Mouse (Mus musculus): ENCODE results near the gene Gm20671. TPM values are rescaled to one million over a fixed set of nuclear protein-coding genes. Genes with fewer than 3 reads are reported as not detected.
A peak's percentile ranks its signal among the peaks of the same experiment; 100 is the strongest.
"Not testable (repeated sequence)": the region's sequence is repeated elsewhere in the genome, so short reads cannot be mapped to it uniquely, and the experiment has no call there.

Gm20671 gene
- polyA plus RNA-seq, 1 experiment from 2014 or later: not detected

GRCm38 (mm10) chr5:32728851-32729250 is 98.1 kb downstream of the Gm20671 start:
- no peaks in the 10 kb centered on the region for H3K36me3 ChIP-seq (ENCODE audit: control insufficient read depth, insufficient read depth, low read length)
- H3K9me3 ChIP-seq (replicated peaks; ENCODE audit: control insufficient read depth, low read length): no peaks in the 10 kb centered on the region
- no peak overlapping the region for H3K9ac ChIP-seq (ENCODE audit: low read length)
- H3K27ac ChIP-seq (ENCODE audit: low read length): no peak overlapping the region
- WGBS: 71% methylated on average over 8 of the region's 8 CpGs
- H3K4me3 ChIP-seq (replicated peaks; ENCODE audit: low read length): no peak overlapping the region
- H3K4me1 ChIP-seq (ENCODE audit: control insufficient read depth, insufficient read depth, low read length): no peaks in the 10 kb centered on the region
- ATAC-seq (ENCODE audit: insufficient read depth, low FRiP score): peak; percentile 19; the same call in 1 of the 2 replicates
- no peaks in the 10 kb centered on the region for H3K27me3 ChIP-seq (ENCODE audit: control insufficient read depth, insufficient read depth, low read length)
- H3K4me2 ChIP-seq (ENCODE audit: low read depth, low read length): no peak overlapping the region

DNA sequence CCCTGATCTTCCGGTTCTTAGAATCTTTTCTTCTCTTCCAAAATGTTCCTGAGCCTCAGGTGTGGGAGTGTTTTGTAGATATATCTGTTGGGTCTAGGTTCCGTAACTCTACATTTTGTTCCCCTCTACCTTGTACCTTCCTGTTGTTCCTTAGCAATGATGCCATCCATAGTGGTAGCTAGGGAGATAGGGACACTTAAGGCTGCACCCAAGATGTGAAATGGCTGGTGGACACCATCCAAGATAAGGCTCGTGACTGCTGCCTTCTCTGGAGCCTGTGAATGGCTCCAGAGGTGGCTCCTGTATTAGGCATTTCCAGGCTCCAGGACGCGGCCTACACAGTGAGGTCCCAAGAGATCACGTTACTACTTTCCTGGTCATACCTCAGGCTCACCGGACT is 98.6 kb downstream of the Gm20671 start:
- no peak overlapping the region for H3K4me3 ChIP-seq (replicated peaks; ENCODE audit: low read length)
- no peak overlapping the region for H3K4me2 ChIP-seq (ENCODE audit: low read depth, low read length)
- no peak overlapping the region for H3K9ac ChIP-seq (ENCODE audit: low read length)
- H3K36me3 ChIP-seq (ENCODE audit: control insufficient read depth, insufficient read depth, low read length): no peaks in the 10 kb centered on the region
- ATAC-seq (ENCODE audit: insufficient read depth, low FRiP score): no peak
- H3K27me3 ChIP-seq (ENCODE audit: control insufficient read depth, insufficient read depth, low read length): no peaks in the 10 kb centered on the region
- 75% methylated on average over 7 of the region's 7 CpGs for WGBS
- H3K4me1 ChIP-seq (ENCODE audit: control insufficient read depth, insufficient read depth, low read length): no peaks in the 10 kb centered on the region
- H3K27ac ChIP-seq (ENCODE audit: low read length): no peak overlapping the region
- no peaks in the 10 kb centered on the region for H3K9me3 ChIP-seq (replicated peaks; ENCODE audit: control insufficient read depth, low read length)

GRCm38 (mm10) chr5:32725397-32725796 is 101.5 kb downstream of the Gm20671 start:
- H3K36me3 ChIP-seq (ENCODE audit: control insufficient read depth, insufficient read depth, low read length); H3K9ac ChIP-seq (ENCODE audit: low read length); H3K27me3 ChIP-seq (ENCODE audit: control insufficient read depth, insufficient read depth, low read length); H3K4me2 ChIP-seq (ENCODE audit: low read depth, low read length); H3K4me3 ChIP-seq (replicated peaks; ENCODE audit: low read length); H3K9me3 ChIP-seq (replicated peaks; ENCODE audit: control insufficient read depth, low read length); H3K4me1 ChIP-seq (ENCODE audit: control insufficient read depth, insufficient read depth, low read length); H3K27ac ChIP-seq (ENCODE audit: low read length): not testable (repeated sequence)
- 68% methylated on average over 3 of the region's 3 CpGs for WGBS
- ATAC-seq (ENCODE audit: insufficient read depth, low FRiP score): peak; percentile 65; the same call in 1 of the 2 replicates

GRCm38 (mm10) chr5:32723981-32724380 is 102.9 kb downstream of the Gm20671 start:
- Histone ChIP-seq H3K27me3 (ENCODE audit: control insufficient read depth, insufficient read depth, low read length) (no peaks in the 10 kb centered on the region), H3K4me2 (ENCODE audit: low read depth, low read length) (no peak overlapping the region), H3K27ac (ENCODE audit: low read length) (no peak overlapping the region), H3K4me1 (ENCODE audit: control insufficient read depth, insufficient read depth, low read length) (no peaks in the 10 kb centered on the region), H3K9ac (ENCODE audit: low read length) (no peak overlapping the region), H3K4me3 (replicated peaks; ENCODE audit: low read length) (no peak overlapping the region), H3K9me3 (replicated peaks; ENCODE audit: control insufficient read depth, low read length) (no peaks in the 10 kb centered on the region), H3K36me3 (ENCODE audit: control insufficient read depth, insufficient read depth, low read length) (no peaks in the 10 kb centered on the region)
- 71% methylated on average over 7 of the region's 7 CpGs for WGBS
- no peak for ATAC-seq (ENCODE audit: insufficient read depth, low FRiP score)

GRCm38 (mm10) chr5:32722711-32723110 is 104.2 kb downstream of the Gm20671 start:
- H3K4me1 ChIP-seq (ENCODE audit: control insufficient read depth, insufficient read depth, low read length); H3K27me3 ChIP-seq (ENCODE audit: control insufficient read depth, insufficient read depth, low read length); ATAC-seq (ENCODE audit: insufficient read depth, low FRiP score); H3K9me3 ChIP-seq (replicated peaks; ENCODE audit: control insufficient read depth, low read length); H3K4me3 ChIP-seq (replicated peaks; ENCODE audit: low read length); H3K9ac ChIP-seq (ENCODE audit: low read length); H3K4me2 ChIP-seq (ENCODE audit: low read depth, low read length); H3K27ac ChIP-seq (ENCODE audit: low read length); H3K36me3 ChIP-seq (ENCODE audit: control insufficient read depth, insufficient read depth, low read length): not testable (repeated sequence)
- 75% methylated on average over 8 of the region's 8 CpGs for WGBS

DNA sequence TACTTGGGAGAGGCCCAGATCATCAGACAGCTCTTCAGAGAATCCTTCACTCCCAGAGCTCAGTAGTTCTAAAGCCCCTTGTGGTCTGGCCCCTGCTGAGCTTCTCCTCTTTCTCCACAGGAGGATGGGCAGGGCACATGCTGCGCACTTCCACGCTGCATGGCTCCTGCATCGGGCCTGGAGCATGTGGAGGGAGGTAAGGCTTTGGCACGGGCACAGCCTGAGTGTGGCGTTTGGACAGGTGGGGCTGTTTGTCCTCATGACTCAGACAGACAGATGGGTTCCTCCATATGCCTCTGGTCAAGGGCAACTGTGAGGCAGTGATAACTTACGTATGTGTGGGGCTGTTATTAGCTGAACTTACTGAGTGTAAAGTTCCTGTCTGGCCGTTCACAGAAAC is 104.6 kb downstream of the Gm20671 start:
- Histone ChIP-seq H3K36me3 (ENCODE audit: control insufficient read depth, insufficient read depth, low read length) (no peaks in the 10 kb centered on the region), H3K4me2 (ENCODE audit: low read depth, low read length) (no peak overlapping the region), H3K9ac (ENCODE audit: low read length) (no peak overlapping the region), H3K27me3 (ENCODE audit: control insufficient read depth, insufficient read depth, low read length) (no peaks in the 10 kb centered on the region), H3K4me3 (replicated peaks; ENCODE audit: low read length) (no peak overlapping the region), H3K27ac (ENCODE audit: low read length) (no peak overlapping the region), H3K9me3 (replicated peaks; ENCODE audit: control insufficient read depth, low read length) (no peaks in the 10 kb centered on the region), H3K4me1 (ENCODE audit: control insufficient read depth, insufficient read depth, low read length) (no peaks in the 10 kb centered on the region)
- ATAC-seq (ENCODE audit: insufficient read depth, low FRiP score): no peak
- WGBS: 48% methylated on average over 7 of the region's 7 CpGs

- WGBS: 59% methylated on average over 3 of the region's 3 CpGs
- no peak for ATAC-seq (ENCODE audit: insufficient read depth, low FRiP score)
- Histone ChIP-seq H3K4me2 (ENCODE audit: low read depth, low read length) (no peak overlapping the region), H3K9me3 (replicated peaks; ENCODE audit: control insufficient read depth, low read length) (no peaks in the 10 kb centered on the region), H3K4me3 (replicated peaks; ENCODE audit: low read length) (no peak overlapping the region), H3K36me3 (ENCODE audit: control insufficient read depth, insufficient read depth, low read length) (no peaks in the 10 kb centered on the region), H3K27ac (ENCODE audit: low read length) (no peak overlapping the region), H3K27me3 (ENCODE audit: control insufficient read depth, insufficient read depth, low read length) (no peaks in the 10 kb centered on the region), H3K9ac (ENCODE audit: low read length) (peak overlapping the region; percentile 43; the same call in 1 of the 2 replicates), H3K4me1 (ENCODE audit: control insufficient read depth, insufficient read depth, low read length) (no peaks in the 10 kb centered on the region)
These were observed 105.6 kb downstream of the Gm20671 start for GRCm38 (mm10) chr5:32721316-32721715.

- Histone ChIP-seq H3K9me3 (replicated peaks; ENCODE audit: control insufficient read depth, low read length) (no peaks in the 10 kb centered on the region), H3K9ac (ENCODE audit: low read length) (no peak overlapping the region), H3K36me3 (ENCODE audit: control insufficient read depth, insufficient read depth, low read length) (no peaks in the 10 kb centered on the region), H3K27ac (ENCODE audit: low read length) (no peak overlapping the region), H3K4me1 (ENCODE audit: control insufficient read depth, insufficient read depth, low read length) (no peaks in the 10 kb centered on the region), H3K4me3 (replicated peaks; ENCODE audit: low read length) (no peak overlapping the region), H3K27me3 (ENCODE audit: control insufficient read depth, insufficient read depth, low read length) (no peaks in the 10 kb centered on the region), H3K4me2 (ENCODE audit: low read depth, low read length) (no peak overlapping the region)
- WGBS: 81% methylated on average over 9 of the region's 9 CpGs
- ATAC-seq (ENCODE audit: insufficient read depth, low FRiP score): no peak
These were observed 106.5 kb downstream of the Gm20671 start for GRCm38 (mm10) chr5:32720416-32720815.

DNA sequence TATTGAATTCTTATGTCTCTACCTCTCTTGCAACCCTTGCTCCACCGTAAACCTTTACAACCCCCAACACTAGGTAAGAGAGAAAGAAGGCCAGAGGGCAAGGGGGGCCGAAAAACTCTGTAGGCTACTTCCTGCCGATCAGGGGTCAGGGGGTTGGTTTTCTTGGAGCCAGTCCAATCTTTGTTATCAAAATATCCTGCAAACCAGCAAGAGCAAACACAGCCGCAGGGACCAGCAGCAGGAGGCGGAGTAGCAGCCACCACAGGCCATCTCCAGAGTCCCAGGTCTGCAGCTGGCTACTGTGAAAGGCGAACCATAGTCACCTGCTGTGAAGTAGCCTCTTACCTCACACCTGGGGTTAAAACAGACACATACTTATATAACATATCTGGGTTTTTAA is 108.0 kb downstream of the Gm20671 start:
- no peak for ATAC-seq (ENCODE audit: insufficient read depth, low FRiP score)
- H3K36me3 ChIP-seq (ENCODE audit: control insufficient read depth, insufficient read depth, low read length): no peaks in the 10 kb centered on the region
- no peaks in the 10 kb centered on the region for H3K27me3 ChIP-seq (ENCODE audit: control insufficient read depth, insufficient read depth, low read length)
- no peak overlapping the region; the same call in 1 of the 2 replicates for H3K27ac ChIP-seq (ENCODE audit: low read length)
- H3K4me3 ChIP-seq (replicated peaks; ENCODE audit: low read length): no peak overlapping the region
- no peaks in the 10 kb centered on the region for H3K9me3 ChIP-seq (replicated peaks; ENCODE audit: control insufficient read depth, low read length)
- no peak overlapping the region for H3K4me2 ChIP-seq (ENCODE audit: low read depth, low read length)
- H3K9ac ChIP-seq (ENCODE audit: low read length): no peak overlapping the region
- no peaks in the 10 kb centered on the region for H3K4me1 ChIP-seq (ENCODE audit: control insufficient read depth, insufficient read depth, low read length)
- WGBS: 35% methylated on average over 6 of the region's 6 CpGs

GRCm38 (mm10) chr5:32717726-32718125 is 109.2 kb downstream of the Gm20671 start:
- no peaks in the 10 kb centered on the region for H3K9me3 ChIP-seq (replicated peaks; ENCODE audit: control insufficient read depth, low read length)
- no peak overlapping the region for H3K4me3 ChIP-seq (replicated peaks; ENCODE audit: low read length)
- 48% methylated on average over 1 of the region's 1 CpGs for WGBS
- no peaks in the 10 kb centered on the region for H3K27me3 ChIP-seq (ENCODE audit: control insufficient read depth, insufficient read depth, low read length)
- no peak overlapping the region for H3K9ac ChIP-seq (ENCODE audit: low read length)
- no peak for ATAC-seq (ENCODE audit: insufficient read depth, low FRiP score)
- H3K4me1 ChIP-seq (ENCODE audit: control insufficient read depth, insufficient read depth, low read length): peaks cover 3% of the 10 kb centered on the region; the same call in 1 of the 2 replicates
- no peak overlapping the region for H3K27ac ChIP-seq (ENCODE audit: low read length)
- H3K36me3 ChIP-seq (ENCODE audit: control insufficient read depth, insufficient read depth, low read length): no peaks in the 10 kb centered on the region
- H3K4me2 ChIP-seq (ENCODE audit: low read depth, low read length): no peak overlapping the region

Measured in stomach, embryonic 16.5 days (tissue).